Mouse (Mus musculus) bone marrow macrophage, adult 2 months (primary cell): ENCODE data around the gene Gm26566. TPM values are rescaled to one million over a fixed set of nuclear protein-coding genes. Genes with fewer than 3 reads are reported as not detected.

Source experiments
- H3K27ac ChIP-seq: 2 replicates; pipeline ENCODE4 v1.5.1; 2012; ENCODE audit warnings: low read depth, low read length; ENCODE audit not compliant: insufficient read depth
- H3K4me1 ChIP-seq: 2 replicates; pipeline ENCODE4 v1.6.1; 2012; ENCODE audit warnings: low read length; ENCODE audit not compliant: control insufficient read depth, insufficient read depth
- H3K4me3 ChIP-seq: 2 replicates; pipeline ENCODE4 v1.5.1; 2012; ENCODE audit warnings: mild to moderate bottlenecking, low read length, moderate library complexity; ENCODE audit not compliant: insufficient read depth
- CTCF ChIP-seq: IDR thresholded peaks from 2 replicates; pipeline ENCODE4 v1.5.1; 2012; ENCODE audit warnings: low read depth, mild to moderate bottlenecking, low read length, moderate library complexity
- POLR2A ChIP-seq: IDR thresholded peaks from 2 replicates; pipeline ENCODE4 v1.6.1; 2012; ENCODE audit warnings: mild to moderate bottlenecking, low read depth, low read length, borderline replicate concordance
- polyA plus RNA-seq: library from polyadenylated mRNA; stranded (reverse); fragments of >200 nt; gene quantifications from 2 replicates; pipeline ENCODE4 v1.2.4, GENCODE M21; 2012; ENCODE audit not compliant: missing spikeins, insufficient read depth, insufficient read length

Gene Gm26566
- not detected in 2 replicates for polyA plus RNA-seq

- peaks cover 31% of the 10 kb centered on the region for H3K4me1 ChIP-seq
- H3K27ac ChIP-seq, result peak within 1 kb of the TSS; percentile 91
- H3K4me3 ChIP-seq, result peak within 1 kb of the TSS; percentile 86
- TF ChIP-seq CTCF, result no peak
- TF ChIP-seq POLR2A, result no peak
Observed at GRCm38 (mm10) chr4:88721791-88722721, at the start of gene Gm26566, which contains the start of gene Klhl9. TSS of gene Gm26566 (plus strand) at chr4:88721805. TSS of gene Klhl9 (minus strand) at chr4:88722465.

GRCm38 (mm10) chr4:88676824-88677223 lies 44.8 kb upstream of the Gm26566 start, which contains the start of gene Ifna16:
TSS of gene Ifna16 (minus strand) at chr4:88676924.
- H3K4me3 ChIP-seq, result no peak within 1 kb of the TSS
- no peaks in the 10 kb centered on the region for H3K4me1 ChIP-seq
- TF ChIP-seq POLR2A (no peak), CTCF (no peak)
- no peak within 1 kb of the TSS for H3K27ac ChIP-seq

- H3K4me3 ChIP-seq, result no peak overlapping the region
- H3K27ac ChIP-seq, result no peak overlapping the region
- no peak for TF ChIP-seq CTCF
- no peak for TF ChIP-seq POLR2A
- H3K4me1 ChIP-seq, result no peaks in the 10 kb centered on the region
Observed at GRCm38 (mm10) chr4:88680362-88680761, 41.2 kb upstream of the Gm26566 start.

GRCm38 (mm10) chr4:88681353-88681752 lies 40.3 kb upstream of the Gm26566 start:
- Histone ChIP-seq H3K4me3 (no peak overlapping the region), H3K4me1 (no peaks in the 10 kb centered on the region), H3K27ac (no peak overlapping the region)
- TF ChIP-seq CTCF (no peak), POLR2A (no peak)

GRCm38 (mm10) chr4:88683812-88684211 lies 37.8 kb upstream of the Gm26566 start, which contains the start of gene Ifna2:
TSS of gene Ifna2 (minus strand) at chr4:88683912.
- Histone ChIP-seq H3K27ac (no peak within 1 kb of the TSS), H3K4me3 (no peak within 1 kb of the TSS), H3K4me1 (no peaks in the 10 kb centered on the region)
- TF ChIP-seq POLR2A, result no peak
- no peak for TF ChIP-seq CTCF

GRCm38 (mm10) chr4:88691259-88691658 lies 30.3 kb upstream of the Gm26566 start, which contains the start of gene Ifnab:
TSS of gene Ifnab (minus strand) at chr4:88691359.
- Histone ChIP-seq H3K27ac (no peak within 1 kb of the TSS), H3K4me1 (peaks cover 4% of the 10 kb centered on the region; the same call in 1 of the 2 replicates), H3K4me3 (no peak within 1 kb of the TSS)
- TF ChIP-seq CTCF (no peak), POLR2A (no peak)

- Histone ChIP-seq H3K4me1 (peaks cover 11% of the 10 kb centered on the region), H3K27ac (no peak overlapping the region), H3K4me3 (no peak overlapping the region)
- TF ChIP-seq CTCF (no peak), POLR2A (no peak)
Observed at GRCm38 (mm10) chr4:88692537-88692936, 29.1 kb upstream of the Gm26566 start.

- peaks cover 18% of the 10 kb centered on the region for H3K4me1 ChIP-seq
- TF ChIP-seq CTCF, result no peak
- TF ChIP-seq POLR2A, result no peak
- H3K27ac ChIP-seq, result no peak overlapping the region
- no peak overlapping the region for H3K4me3 ChIP-seq
Observed at GRCm38 (mm10) chr4:88693392-88693791, 28.2 kb upstream of the Gm26566 start.

- H3K4me1 ChIP-seq, result peaks cover 31% of the 10 kb centered on the region
- TF ChIP-seq CTCF (peak; percentile 74), POLR2A (no peak)
- no peak overlapping the region for H3K4me3 ChIP-seq
- H3K27ac ChIP-seq, result no peak overlapping the region
Observed at GRCm38 (mm10) chr4:88696237-88696884, 25.2 kb upstream of the Gm26566 start.
